Mouse (Mus musculus) G1E (cell line): ENCODE results near the gene Cspg4.

ENCODE experiments used
- CTCF ChIP-seq: IDR thresholded peaks from 2 replicates; pipeline ENCODE4 v1.5.1; 2012; ENCODE audit warnings: low read depth, low read length, inconsistent platforms, mixed read lengths
- POLR2AphosphoS5 ChIP-seq: IDR thresholded peaks from 2 replicates; pipeline ENCODE4 v1.6.1; 2012; ENCODE audit warnings: low read depth, low read length, inconsistent platforms; ENCODE audit not compliant: insufficient replicate concordance

DNA sequence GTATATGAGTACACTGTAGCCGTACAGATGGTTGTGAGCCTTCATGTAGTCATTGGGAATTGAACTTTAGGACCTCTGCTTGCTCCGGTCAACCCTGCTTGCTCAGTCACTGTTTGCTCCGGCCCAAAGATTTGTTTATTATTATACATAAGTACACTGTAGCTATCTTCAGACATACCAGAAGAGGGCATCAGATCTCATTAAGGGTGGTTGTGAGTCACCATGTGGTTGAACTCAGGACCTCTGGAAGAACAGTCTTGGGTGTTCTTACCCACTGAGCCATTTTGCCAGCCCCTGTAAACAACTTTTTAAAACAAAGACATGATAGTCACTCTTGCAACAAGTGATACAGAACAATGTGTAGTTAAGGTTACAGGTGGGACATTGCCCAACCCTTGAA, 32.9 kb upstream of the Cspg4 start:
- TF ChIP-seq CTCF: no peak
- no peak for TF ChIP-seq POLR2AphosphoS5
